Mouse (Mus musculus) granulocyte monocyte progenitor cell, adult 5-6 weeks (primary cell): Measurements from ENCODE around the gene Ngfr. TPM values are rescaled to one million over a fixed set of nuclear protein-coding genes. Genes with fewer than 3 reads are reported as not detected.
"Not testable (repeated sequence)": the region's sequence is repeated elsewhere in the genome, so short reads cannot be mapped to it uniquely, and the experiment has no call there.

Source experiments
- ATAC-seq: replicated peaks from 2 replicates; pipeline ENCODE4 v1.8.0; 2016; ENCODE audit warnings: mild to moderate bottlenecking, moderate TSS enrichment, inconsistent platforms; ENCODE audit not compliant: poor library complexity, severe bottlenecking
- total RNA-seq, 2 experiments: library from RNA; stranded (forward) in 1 of 2; stranded (reverse) in 1 of 2; fragments of 200-712, 200-1000 nt in 1 of 2; fragments of >200 nt in 1 of 2; fragmentation: Nextera tagmentation in 1 of 2; gene quantifications; 2 replicates each; pipeline ENCODE4 v1.2.3; 2014 to 2017

Gene Ngfr
- total RNA-seq (2014; fragmentation: Nextera tagmentation) (not detected in 2 replicates), total RNA-seq (2017) (not detected in 2 replicates)

DNA sequence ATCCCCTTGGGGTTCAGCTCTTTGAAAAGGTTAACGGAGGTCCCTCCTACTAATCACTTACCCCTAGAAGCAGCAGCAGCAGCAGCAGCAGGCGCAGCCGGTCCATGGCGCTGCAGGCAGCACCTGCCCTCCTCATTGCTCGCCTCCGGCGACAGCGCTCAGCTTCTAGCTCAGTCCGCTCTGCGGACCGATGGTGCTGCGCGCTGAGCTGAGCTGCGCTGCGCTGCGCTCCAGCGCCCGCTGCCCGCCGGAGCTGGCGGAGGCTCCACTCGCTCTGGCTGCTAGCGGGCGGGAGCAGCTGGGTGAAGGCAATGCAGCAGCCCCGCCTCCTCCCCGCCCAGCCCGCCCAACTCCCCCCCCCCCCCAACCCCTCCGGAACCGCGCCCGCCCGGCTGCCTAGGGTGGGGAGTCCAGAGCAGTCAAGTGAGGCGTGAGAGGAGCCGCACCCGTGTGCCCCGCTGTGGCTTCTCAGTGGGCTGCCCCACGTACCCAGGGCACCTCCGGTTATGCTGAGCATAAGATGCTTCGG, at the start of gene Ngfr:
Gene Ngfr (minus strand): TSS at position 313 of the 529 bp plus-strand sequence.
- peak; percentile 22; the same call in 1 of the 2 replicates for ATAC-seq

DNA sequence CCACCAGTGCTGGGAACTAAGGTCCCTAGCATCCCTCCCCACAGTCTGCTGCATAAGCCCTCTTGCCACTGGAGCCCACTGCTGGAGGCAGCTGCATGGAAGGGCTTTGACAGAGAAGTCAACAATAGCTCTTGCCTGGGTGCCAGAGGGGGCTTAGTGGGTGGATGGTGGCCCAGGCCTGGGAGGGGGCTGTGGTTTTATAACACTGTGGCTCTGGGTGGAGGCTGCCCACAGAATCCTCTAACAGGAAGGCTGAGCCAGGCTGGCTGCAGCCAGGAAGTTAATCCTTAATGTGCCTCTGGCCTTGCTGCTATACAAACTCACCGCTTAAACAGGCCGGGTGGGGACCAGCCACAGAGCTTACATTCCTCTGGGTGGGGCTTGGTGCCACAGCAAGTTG, 47.5 kb upstream of the Ngfr start:
- ATAC-seq: no peak

DNA sequence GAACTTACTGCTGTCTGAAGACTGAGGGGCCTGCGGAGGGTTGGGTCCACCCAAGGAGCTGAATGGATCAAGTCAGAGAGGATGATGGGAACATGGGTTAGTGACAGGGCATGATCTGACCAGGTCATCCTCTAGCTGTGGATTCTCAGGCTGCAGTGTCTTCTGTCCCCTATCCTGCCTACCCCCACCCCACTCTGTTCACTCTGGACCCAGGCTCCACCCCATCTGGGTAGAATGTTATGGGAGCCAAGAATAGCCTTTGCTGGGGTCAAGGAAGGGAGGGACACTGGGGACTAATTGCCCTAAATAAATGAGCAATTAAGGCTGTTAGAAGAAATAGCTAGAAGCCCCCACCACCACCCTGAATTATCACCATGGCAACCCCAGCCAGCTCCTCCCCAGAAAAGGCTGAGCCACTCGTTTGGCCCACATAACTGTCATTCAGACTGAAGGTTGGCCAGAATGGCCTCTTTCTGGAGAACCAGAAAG, 46.0 kb upstream of the Ngfr start:
- no peak for ATAC-seq

DNA sequence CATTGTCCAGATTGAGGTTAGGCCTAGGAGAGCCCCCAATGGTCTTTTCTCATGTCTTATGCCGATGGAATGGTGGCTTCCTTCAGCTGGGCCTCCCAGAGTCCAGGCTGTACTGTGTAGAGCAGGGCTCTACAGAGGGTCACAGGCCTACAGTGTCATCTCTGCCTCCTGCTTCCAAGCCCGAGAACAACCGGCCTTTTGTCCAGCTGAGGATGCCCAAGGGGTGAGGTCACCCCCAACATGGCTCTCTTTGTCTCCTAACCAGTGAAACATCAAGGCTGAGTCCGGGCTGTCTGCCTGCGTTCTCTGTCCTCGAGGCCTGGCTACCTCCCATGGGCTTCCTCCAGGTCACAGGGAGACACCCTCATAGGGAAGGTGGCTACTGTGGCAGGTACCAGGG, 44.9 kb upstream of the Ngfr start:
- ATAC-seq: no peak

DNA sequence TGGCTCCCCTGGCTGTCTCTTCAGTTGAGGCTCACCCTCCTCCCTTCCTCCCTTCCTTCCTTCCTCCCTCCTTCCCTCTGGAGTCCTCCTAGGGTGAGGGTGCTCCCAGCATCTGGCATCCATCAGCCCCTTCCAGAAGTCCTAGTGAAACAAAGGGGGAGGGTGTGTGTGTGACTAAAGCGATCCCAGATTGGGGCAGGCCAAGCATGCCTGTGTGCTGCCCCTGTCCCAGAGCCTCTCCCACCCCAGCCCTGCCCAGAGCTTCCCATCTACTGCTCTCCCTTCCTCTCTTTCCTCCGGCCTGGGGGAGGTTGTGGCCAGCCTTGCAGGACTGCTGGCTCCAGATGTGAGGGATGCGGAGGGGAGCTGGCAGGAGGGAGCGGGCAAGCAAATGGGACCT, 43.8 kb upstream of the Ngfr start:
- ATAC-seq: no peak

DNA sequence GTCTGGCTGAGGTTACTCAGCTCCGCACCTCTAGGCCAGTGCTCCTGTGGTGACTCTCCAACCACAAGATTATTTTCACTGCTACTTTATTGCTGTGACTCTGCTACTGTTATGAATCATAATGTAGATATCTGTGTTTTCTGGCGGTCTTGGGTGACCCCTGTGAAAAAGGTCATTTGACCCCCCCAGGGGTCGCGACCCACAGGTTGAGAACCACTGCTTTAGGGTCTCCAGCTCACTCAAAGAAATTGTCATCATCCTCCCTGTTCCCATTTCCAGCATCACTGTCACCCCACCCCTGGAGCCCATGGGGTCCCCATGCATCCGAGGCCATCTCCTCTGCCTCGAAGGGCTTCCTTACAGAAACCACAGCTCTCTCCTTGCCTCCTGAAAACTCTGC, 43.0 kb upstream of the Ngfr start:
- no peak for ATAC-seq

DNA sequence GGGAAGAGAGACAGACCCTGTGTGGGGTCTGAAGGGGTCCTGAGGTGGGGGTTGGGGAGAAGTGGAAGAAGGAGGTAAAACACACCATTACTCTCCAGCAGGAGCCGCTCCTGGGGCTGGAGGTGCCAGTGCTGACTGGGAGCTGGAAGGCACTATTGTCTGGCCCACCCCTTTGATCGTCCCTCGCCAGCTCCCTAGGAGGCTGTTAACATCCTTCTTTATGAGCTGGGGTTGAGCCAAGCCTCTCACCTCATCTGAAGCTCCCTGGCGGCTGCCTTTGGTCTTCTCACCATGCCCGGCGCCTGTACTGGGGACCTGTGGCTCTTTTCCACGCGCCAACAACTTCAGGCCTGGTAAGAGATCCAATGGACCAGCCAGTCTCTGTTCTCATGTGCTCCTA, 34.9 kb upstream of the Ngfr start:
- no peak for ATAC-seq

DNA sequence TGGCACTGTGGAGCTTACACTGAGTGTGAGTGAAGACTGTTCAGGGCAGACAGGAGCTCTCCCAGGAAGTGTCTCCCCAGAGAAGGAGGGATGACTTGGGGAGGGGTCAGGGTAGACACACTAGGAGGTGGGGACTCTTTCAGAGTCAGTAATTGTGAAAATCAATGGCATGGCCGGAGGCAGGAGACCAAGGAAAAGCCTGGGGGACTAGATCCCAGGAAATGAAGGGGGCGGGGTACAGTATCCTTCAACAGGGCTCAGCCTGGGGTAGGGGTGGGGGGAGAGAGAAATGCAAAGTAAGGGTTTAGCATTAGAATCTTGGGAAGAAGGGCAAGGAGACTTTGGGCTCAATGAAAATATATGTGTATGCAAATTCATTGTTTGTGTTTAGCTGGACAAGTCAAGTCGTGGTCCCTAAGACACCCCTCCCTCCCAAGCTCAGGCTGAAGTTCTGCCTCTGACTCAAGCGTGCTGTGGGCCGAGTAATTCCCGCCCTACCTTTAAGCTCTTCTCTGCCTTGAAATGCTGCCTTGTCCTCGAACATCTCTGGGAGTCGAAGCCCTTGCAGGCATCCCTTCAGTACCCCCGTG, 34.1 kb upstream of the Ngfr start:
- ATAC-seq: no peak

DNA sequence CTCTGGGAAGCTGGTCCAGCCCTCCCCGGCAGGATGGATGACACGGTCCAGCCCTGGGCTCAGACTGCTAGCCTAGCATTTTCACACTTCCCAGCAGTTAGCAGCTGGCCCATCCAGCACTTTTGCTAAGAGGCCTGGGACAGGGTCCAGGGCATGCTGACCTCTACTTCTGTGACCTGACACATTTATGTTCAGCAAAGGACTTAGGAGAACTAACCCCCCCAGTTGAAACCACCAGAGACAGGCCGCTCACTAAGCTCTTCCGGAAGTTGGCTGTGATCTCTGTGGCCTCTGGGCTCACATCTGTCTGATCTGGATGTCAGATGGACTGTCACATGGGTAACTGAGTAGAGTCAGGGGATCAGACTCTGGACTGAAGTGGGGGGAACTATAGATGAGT, 33.5 kb upstream of the Ngfr start:
- ATAC-seq: no peak

DNA sequence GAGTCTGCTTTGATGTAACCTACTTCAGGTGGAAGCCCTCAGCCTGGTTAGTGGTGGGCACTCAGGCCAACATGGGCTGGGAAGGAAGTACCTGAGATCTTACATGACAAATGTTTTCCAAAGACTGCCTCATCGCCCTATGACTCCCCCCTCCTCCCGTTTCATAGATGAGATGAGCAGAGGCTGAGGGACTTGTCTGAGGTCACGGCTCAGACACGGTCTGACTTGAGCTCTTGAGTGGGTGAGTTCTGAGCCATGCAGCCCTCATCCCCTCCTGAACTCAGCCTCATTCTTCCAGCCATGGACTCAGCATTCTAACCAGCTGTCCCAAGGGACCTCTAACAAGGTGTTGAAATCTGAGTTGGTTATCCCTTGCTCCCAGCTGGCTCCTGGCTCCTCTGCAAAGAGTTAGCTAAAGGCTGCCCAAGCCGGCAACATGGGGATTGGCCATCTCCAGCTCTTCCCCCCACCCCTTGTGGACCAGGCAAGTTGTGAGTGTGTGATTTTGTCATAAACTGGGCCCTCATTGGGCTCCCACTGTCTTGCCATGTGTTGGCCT, 32.4 kb upstream of the Ngfr start:
- ATAC-seq: no peak

DNA sequence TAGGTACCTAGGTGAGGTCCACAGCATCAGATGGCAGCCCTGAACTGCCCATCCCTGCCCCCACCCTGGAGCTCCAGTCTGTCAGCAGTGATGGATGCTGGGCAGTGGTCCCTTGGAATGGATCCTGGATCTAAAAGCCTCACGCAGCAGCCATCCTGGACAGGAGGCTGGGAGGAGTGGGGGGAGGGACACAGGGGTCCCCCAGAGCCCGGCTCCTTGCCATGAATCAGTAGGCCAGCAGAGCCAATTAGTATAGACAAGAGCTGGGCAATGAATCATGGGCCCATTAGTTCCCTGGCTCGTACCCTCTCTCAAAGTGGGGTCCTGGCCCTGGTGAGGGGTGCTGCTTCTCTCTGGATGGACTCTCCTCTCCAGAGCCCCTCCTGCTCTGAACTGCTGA, 31.5 kb upstream of the Ngfr start:
- ATAC-seq: no peak

DNA sequence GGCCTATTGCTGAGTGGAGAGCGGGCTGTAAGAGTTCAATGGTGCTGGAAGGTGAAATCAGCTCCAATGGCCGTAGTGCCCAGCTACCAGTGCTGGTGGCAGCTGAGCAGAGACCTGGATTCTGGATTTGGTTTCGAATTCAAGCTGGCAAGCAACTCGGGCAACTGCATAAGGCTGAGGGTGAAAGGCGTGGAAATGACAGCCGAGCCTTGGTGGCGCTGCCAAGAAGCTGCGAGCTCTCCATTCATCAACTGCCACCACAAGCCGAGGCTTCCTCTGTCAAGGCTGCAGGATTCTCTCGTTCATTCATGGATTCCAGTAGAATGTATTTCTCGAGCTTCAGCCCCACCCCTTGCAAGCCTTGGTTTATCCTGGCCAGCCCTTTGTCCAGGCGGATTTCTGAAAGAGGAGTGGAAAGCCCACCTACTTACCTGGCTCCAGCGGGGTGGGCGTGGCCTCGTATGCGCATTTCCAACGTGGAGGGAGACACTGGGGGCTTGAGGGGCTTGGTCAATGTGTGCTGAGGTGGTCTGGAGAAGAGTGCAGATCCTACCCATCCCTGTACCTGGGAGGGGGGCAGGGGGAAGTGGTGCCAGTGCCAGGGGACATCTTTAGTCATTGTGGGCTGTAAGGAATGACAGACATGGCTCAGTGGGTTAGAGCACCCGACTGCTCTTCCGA, 30.4 kb upstream of the Ngfr start:
- ATAC-seq: no peak

DNA sequence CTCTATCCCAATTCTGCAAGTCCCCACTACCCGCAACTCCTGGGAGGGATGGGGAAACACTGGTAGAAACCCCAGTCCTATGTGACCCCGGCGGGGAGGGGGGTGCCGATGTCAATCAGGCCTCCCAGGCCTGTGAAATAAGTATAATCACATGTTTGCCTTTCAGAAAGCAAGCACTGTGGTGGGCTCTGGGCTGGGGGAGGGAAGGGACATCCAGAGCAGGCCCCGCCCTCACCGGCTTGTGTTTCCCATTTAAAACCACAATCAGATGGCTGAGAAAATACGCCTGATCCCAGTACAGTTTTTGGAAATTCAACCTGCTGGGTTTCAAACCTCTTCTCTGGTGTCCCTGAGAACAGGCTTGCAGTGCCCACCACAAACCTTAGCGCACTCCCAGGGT, 27.2 kb upstream of the Ngfr start:
- ATAC-seq: no peak

DNA sequence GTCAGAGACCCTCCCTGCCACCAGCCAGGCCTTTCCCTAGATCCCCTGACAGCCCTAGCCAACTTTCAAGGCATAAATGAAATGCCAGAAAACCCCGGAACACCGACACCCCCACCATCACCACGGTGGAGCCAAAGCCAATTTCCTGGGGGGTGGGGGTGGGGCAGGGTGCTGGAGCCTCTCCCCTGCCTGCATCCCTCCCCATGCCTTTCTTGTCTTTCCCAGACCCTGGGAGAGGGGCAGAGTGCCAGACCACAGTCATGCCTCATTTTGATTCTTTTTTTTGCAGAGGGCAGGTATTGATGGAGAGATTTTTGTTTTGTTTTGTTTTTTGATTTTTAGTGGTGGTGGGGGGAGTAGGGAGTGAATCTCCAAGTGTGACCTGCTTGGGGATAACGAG, 23.7 kb upstream of the Ngfr start:
- no peak for ATAC-seq

DNA sequence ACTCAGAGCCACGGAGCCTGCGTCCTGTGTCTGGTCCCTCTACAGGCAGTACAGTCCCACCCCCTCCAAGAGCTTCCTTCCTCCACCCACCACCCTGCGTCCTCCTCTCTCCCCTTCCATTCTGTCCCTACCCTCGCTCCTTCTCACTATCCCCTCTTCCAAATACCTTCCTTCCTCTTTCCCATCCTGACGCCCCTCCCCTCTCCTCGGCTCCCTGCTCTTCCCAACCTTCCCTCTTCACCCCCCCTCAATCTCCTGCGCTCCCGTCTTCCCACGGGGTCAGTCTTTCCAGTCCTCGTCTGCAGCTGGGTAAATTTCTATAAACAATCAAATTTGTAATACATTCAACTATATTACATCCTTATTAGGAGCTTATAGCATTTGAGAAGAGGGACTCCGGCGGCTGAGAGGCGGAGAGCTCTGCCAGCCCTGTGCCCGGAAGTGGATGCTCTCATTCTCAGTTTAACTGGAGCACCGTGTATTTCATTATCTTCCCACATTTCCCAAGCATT, 22.9 kb upstream of the Ngfr start:
- no peak for ATAC-seq

DNA sequence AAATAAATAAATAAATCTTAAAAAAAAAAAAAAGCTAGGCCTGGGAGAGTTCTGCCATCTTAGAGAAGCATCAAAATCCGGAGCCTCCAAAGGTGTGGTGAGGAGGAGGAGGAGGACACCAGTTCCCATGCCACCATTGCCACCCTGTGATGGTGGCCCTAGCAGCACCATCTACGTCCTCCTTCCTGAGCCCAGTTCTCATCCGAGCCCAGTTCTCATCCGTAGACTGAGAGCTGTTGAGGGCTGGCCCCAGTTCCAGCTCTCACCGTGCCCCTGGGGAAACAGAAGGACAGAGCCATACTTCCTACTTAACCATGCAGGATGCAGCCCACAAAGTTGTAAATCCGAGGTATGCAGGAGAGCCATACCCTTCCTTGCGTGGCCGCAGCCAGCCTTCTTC, 22.4 kb upstream of the Ngfr start:
- no peak for ATAC-seq

DNA sequence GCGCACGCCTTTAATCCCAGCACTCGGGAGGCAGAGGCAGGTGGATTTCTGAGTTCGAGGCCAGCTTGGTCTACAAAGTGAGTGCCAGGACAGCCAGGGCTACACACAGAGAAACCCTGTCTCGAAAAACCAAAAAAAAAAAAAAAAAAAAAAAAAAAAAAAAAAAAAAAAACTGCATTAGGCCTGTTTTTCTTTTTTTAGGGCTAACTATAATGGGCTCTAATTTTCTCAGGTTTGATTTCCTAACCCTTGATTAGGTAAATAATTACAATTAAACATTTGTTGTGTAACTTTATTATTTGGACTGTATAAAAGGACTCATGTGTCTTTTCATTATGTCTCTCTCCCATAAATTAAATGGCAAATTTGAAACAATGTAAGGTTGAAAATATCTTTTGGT, 19.8 kb upstream of the Ngfr start:
- not testable (repeated sequence) for ATAC-seq

DNA sequence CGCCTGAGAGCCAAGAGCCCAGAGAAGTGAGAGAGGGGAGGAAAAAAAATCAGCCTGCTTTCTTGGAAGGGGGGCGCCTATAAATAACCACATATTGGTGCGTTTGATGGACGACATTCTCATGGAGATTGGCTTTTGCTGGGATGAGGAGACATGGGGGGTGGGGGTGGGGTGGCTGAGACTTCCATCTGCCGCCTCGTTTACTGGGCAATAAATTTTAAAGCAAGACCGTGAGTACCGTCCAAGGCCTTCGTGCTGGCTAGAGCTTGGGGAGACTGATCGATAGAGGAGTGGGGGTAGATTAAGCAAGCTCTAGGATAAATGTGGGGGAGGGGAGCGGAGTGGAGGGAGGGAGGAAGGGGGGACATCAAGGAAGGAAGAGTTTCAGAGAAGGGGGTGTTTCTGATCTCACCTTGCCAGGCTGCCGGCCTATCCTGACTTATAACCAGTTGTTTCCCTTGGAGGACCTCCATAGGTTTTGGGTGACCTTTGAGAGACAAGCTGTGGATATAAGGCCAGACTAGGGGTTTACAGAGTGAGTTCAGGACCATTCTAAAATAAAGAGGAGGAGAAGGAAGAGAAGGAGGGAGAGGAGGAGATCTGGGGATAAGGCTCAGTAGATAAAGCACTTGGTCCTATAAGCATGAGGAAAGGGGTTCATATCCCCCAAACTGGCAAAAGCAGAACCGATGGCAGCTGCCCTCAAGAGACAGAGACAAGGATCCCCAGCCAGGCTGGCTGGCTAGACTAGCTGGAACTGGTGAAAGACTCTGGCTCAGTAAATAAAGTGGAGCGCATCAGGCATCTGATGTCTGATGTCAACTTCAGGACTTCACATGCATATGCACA, 10.9 kb upstream of the Ngfr start:
- no peak for ATAC-seq

DNA sequence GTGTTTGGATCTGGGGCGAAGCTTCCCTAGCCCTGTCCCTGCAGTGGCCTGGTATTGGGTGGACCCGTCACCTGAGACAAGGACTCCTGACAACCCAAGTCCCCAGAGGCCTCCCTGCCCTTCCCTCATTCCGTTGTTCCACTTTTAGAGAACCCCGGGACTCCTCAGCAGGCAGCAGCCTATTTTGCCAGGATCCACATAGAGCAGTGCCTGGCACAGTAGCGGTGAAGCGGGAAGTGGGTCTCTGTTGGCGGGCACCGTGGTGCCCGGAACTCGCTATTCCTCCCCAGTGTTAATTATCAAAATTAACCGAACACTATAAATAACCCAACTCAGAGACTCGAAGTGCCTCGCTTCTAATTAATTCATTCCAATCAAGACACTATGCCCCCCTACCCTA, 10.2 kb upstream of the Ngfr start:
- ATAC-seq: no peak

DNA sequence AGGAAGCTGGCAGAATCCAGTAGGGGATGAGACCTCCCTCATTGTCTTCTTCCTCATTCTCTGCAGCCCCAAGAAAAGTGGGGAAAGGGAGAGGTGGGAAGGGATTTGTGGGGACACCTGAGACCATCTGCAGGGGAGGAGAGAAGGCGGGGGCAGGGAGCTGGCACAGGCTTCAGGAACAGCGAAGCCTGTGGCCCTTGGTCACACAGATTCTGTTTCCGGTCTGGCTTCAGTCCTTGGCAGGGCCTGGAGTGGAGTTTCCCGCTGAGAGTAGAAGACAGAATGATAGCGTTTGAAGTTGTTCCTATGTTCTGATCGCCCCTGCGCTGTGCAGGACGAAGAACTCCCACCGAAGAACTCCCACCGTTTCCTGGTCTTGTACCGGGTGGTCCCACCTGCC, 9.2 kb upstream of the Ngfr start:
- ATAC-seq: no peak

DNA sequence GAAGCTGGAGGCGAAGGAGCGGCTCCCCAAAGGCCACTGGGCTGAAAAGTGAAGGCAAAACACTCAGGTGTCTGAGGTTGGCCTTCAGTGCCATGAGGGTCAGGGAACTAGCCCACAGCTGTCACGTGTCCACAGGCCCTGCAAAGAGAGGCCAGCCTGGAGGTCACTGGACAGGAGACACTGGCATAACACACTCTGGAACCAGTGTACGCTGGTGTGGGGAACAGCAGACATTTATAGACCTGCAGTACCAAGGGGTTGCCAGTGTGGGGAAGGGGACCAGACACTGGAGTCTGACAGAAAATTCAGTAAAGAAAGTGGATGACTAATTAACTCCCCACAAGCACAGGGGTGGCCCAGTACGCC, 8.6 kb upstream of the Ngfr start:
- no peak for ATAC-seq
